Mouse (Mus musculus): ENCODE measurements at regions not wholly inside any gene's neighbourhood (a gene's known extent, or its start where the extent isn't known, plus 50 kb on each side); places are given as distances from the start of the nearest gene placed in this dataset.

- no peak for TF ChIP-seq CTCF (conservative IDR thresholded peaks at IDR 0.05; ENCODE audit: insufficient read depth, insufficient read length, low read depth, low read length)
- no peak for TF ChIP-seq POLR2A (IDR thresholded peaks at IDR 0.05; ENCODE audit: low read depth, low read length)
Measured at GRCm38 (mm10) chr9:61657996-61658395, 256.3 kb downstream of the Rplp1 start.
